Mouse (Mus musculus): Measurements from ENCODE around the gene Rfx1.
A peak's percentile ranks its signal among the peaks of the same experiment; 100 is the strongest.

The Rfx1 gene

GRCm38 (mm10) chr8:84060245-84060644 is 6.4 kb upstream of the Rfx1 start:
- DNase-seq (ENCODE audit: low spot score in 2 of 2), result no peak

GRCm38 (mm10) chr8:84063861-84064610 is 2.6 kb upstream of the Rfx1 start:
- DNase-seq (ENCODE audit: low spot score in 2 of 2), result no peak

DNA sequence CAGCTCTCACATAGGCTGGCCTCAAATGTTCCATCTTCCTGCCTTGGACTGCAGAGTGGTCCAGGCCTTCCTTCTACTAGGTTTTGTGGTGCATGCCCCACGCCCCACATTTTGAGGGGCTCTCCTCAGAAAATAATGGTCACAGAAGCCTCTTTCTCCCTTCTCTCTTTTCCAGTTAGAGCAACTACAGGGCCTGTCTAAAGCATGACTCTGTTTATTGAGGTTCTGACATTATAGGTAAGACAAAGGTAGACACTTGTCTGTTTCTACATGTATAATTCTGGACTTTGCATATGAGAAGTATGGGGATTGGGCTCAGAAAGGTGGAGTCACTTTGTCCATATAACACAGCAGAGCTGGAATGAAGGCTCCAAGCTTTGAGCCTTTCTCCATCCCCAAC is 1.6 kb upstream of the Rfx1 start, which contains the start of gene Gm10643:
Gene Gm10643, minus strand, starts transcription at position 101 of the 400 bp plus-strand sequence.
- DNase-seq (ENCODE audit: low spot score in 2 of 2), result no peak

DNA sequence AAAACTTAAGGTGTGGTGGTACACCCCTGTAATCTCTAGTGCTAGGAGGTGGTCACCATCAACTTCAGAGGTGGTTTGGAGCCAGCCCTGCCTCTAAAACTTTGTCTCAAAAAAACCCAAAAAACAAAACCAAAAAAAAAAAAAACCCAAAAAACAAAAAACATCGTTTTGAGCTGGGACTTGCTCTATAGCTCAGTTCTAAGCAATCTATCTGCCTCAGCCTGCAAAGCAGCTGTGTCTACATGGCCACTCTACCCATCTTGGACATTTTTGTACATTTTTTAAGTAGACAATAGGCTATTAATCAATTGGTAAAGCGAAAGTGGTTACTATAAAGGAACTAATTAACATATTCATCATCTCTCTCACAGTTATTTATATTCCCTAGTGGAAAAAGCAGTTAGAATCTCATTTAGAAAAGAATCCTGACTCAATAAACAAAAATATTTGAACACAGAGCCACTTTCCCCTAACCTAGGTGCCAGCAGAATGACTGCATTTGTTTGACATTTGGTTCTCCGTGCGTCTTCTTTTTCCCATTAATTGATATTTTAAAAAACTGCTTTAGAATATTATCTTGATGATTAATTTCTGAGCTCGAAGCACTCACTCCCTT is 1.1 kb upstream of the Rfx1 start:
- no peak for DNase-seq (ENCODE audit: low spot score in 2 of 2)

DNA sequence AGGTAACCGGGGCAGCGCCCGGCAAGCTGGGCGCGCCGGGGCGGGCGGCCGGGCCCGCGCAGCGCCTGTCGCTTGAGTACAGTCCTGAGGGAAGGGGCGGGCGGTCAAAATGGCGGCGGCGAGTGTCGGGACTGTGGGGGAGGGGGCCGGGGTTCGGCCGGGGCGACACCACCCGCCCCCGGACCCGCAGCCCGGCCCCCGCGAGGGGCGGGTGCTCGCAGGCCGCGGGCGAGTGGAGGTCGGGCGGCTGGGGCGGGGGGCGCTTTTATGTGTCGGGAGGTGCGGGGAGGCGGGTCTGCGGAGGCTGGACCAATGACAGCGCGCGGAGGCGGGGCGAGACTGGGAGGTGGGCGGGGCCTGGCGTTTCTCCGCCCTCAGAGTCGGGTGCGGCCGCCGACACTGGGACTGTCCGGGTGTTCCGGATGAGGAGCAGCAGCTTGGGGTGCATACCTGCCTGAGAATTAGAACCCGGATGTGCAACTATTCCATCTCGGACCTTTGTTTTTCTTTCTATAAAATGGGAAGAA is 476 bp downstream of the Rfx1 start:
- peak; percentile 90 to 95 for DNase-seq (ENCODE audit: low spot score in 2 of 2)

GRCm38 (mm10) chr8:84067911-84068310 is 1.3 kb downstream of the Rfx1 start:
- no peak for DNase-seq (ENCODE audit: low spot score in 2 of 2)

- no peak for DNase-seq (ENCODE audit: low spot score in 2 of 2)
These were observed 1.8 kb downstream of the Rfx1 start for GRCm38 (mm10) chr8:84068316-84069035.

DNA sequence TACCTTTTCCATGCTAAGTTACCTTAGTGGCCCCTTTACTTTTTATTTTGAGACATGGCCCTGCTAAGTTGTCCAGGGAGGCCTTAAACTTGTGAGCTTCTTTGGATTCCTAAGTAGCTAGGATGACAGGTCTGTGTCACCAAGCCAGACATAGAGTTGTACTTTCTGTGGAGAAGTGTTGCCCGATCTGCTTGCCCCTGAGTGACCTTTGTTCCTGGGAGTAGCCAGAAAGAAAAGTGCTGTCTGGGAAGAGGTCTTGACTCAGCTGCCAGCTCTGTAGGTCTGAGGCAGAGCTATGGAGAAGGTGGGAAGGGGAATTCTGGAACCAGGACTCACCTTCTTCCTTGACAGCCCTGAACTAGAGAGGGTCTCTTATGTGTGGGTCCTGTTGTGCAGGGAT is 2.5 kb downstream of the Rfx1 start:
- DNase-seq (ENCODE audit: low spot score in 2 of 2), result no peak

DNA sequence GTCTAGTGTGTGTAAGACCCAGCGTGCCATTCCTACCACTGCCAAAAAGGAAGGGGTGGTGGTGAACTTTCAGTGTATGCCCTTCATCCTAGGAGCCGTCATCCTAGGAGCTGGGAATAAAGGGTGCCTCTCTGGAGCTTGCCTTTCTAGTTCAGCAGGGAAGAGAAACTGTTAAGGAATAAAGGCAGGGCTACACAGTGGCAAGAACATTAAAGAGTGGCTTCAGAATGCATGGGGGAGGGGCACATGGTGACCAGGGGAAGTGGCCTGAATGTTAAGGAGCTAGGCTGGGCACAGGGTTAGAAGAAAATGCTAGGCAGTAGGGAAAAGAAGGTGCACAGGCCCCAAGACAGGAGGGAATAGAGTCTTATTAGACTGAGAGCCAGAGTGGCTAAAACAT is 3.1 kb downstream of the Rfx1 start:
- no peak for DNase-seq (ENCODE audit: low spot score in 2 of 2)

DNA sequence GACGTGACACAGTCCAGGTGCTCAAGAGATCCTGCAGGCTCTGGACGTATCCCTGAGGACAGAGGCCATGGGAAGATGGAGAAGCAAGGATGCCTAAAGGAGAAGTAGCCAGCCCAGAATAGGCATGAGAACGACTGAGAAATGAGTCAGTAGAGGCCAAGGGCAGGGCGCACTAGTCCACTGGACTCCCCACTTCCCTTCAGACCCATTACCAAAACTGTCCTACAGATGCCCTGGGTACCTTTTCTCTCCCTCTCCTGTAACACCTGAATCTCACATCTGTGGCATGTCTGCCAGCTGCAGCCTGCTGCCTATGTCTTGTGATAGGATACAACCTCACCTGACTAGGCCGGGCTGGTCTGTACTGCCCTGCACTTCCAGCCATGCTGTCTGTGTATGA is 3.6 kb downstream of the Rfx1 start:
- no peak for DNase-seq (ENCODE audit: low spot score in 2 of 2)

GRCm38 (mm10) chr8:84070667-84071066 is 4.0 kb downstream of the Rfx1 start:
- no peak for DNase-seq (ENCODE audit: low spot score in 2 of 2)

DNA sequence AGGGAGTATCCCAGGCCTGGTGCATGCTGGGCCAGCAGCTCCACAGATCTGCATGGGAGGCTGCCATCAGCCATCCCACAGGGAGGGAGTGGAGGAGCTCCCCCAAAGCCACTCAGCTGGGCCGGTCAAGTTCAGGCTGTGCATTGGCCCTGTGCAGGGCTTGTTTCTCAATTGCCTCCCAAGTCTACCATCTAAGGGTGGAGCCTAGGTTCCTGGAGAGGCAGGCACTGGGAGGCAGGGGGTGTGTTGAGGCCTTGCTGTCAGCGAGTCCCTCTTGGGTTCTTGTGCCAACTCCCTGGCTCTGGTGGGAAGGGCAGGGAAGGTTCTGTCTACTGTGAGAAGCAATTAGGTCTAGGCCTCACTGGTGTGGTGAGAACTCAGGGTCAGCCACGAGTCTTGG is 5.3 kb downstream of the Rfx1 start:
- DNase-seq (ENCODE audit: low spot score in 2 of 2), result no peak

GRCm38 (mm10) chr8:84072321-84072720 is 5.7 kb downstream of the Rfx1 start:
- no peak for DNase-seq (ENCODE audit: low spot score in 2 of 2)

- DNase-seq (ENCODE audit: low spot score in 2 of 2), result no peak
These were observed 6.8 kb downstream of the Rfx1 start for GRCm38 (mm10) chr8:84073230-84073976.

DNA sequence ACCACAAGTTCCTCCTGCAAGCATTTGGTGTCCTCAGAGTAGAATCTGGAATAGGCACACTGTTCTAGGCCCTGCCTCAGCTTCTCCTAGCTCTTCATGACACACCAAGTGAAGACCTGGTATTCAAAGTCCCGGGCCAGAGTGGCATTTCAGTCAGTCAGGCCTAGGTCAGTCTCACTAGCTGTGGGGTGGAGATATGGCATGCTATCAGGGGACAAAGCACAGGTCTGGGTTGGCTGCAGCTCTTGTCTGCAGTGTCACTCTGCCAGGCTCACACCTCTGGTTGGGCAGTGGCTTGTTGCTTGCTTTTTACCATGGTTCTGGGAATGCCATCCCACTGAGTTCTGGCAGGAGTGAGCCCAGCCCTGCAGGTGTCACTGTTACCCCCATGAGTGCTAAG is 9.8 kb downstream of the Rfx1 start:
- DNase-seq (ENCODE audit: low spot score in 2 of 2), result no peak

DNA sequence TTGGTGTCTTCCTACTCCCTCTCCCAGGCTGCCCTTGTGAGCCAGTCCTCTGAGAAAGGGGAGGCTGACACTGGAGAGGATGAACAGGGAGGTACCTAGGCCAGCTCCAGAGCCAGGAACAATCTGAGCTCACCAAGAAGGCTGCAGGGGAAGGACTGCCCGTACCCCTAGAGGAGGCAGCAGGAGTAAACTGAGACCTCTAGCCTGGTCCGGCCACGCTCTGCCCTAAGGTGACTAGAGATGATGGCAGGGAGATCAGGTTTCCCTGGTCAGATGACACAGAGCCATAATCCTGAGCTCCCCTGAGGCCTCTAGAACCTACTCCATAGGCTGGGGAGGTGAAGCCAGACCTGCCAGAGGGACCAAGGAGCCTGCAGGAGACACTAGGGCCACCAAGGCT is 10.2 kb downstream of the Rfx1 start:
- no peak for DNase-seq (ENCODE audit: low spot score in 2 of 2)

DNA sequence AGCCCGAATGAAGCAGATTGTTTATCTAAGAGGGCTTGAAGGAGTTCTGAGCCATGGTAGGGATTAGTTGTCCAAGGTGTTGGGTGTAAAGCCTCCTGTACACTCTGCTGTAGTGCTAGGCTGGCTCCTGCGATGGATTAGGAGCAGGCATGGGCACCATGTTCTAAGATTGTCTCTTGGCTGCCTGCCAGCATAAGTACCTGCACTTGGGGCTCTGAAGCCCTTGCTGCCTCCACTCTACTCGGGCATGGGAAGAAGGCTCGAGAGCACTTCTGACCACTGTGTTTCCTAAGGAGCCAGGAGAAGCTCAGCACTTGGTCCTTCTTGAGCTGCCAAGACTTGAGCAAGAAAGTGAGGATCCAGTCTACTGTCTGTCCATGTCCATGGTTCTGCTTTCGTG is 12.6 kb downstream of the Rfx1 start:
- no peak for DNase-seq (ENCODE audit: low spot score in 2 of 2)

DNA sequence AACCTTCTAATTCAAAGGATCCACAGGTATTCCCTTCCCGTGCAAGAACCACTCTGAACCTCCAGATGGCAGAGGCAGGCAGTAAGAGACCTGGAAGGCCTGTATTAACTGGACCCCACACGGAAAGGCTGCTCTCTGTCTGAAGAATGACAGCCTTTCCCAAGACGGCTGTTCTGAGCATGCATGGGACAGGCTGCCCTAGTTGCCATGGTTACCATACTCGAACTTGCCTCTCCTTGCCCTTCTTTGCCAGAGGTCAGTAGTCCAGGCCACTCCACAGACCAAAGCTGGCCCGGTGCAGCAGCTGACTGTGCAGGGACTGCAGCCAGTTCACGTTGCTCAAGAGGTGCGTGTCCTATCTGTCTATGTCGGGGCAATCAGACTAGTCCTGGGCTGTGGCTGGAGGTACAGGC is 17.2 kb downstream of the Rfx1 start:
- no peak for DNase-seq (ENCODE audit: low spot score in 2 of 2)

- DNase-seq (ENCODE audit: low spot score in 2 of 2), result no peak
These were observed 17.9 kb downstream of the Rfx1 start for GRCm38 (mm10) chr8:84084341-84085115.

DNA sequence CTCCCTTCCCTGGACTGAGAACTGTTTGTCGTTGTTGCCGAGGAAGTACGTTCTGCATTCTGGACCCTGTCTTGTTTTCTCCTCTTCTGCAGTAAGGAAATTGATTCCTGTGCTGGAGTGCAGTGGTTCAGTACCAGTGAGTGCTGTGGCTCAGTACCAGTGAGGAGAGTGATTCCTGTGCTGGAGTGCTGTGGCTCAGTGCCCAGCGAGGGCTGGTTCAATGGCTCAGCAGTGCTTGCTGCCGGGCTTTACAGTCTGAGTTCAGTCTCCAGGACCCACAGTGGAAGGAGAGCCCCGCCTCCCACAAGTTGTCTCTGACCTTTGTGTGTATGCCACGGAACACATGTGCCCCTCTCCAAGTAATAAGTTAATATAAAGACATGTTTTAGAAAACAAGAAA is 20.5 kb downstream of the Rfx1 start:
- DNase-seq (ENCODE audit: low spot score in 2 of 2), result no peak

GRCm38 (mm10) chr8:84087821-84088220 is 21.2 kb downstream of the Rfx1 start:
- DNase-seq (ENCODE audit: low spot score in 2 of 2), result no peak
